Mouse (Mus musculus): Measurements from ENCODE around the gene B3galnt1.

The B3galnt1 gene

DNA sequence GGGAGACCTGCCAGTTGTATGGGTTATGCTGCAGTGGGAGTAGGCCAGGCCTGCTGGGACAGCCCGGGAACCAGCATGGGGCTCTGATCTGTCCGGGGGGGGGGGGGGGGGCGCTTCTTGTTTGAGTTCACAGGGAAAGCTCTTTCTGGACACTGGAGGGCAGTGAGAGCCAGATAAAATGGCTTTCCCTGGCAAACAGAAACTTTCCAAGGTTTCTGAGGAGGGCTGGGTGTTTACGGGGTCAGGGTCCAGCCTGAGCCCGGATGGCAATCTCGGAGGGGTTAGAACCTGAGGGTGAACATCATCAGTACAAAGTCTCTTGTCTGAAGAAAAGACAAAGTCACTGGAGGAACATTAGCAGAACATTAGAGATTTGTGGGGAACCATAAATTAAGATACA lies 35.4 kb downstream of the B3galnt1 start:
- DNase-seq (ENCODE audit: low read depth, low spot score) = no peak

DNA sequence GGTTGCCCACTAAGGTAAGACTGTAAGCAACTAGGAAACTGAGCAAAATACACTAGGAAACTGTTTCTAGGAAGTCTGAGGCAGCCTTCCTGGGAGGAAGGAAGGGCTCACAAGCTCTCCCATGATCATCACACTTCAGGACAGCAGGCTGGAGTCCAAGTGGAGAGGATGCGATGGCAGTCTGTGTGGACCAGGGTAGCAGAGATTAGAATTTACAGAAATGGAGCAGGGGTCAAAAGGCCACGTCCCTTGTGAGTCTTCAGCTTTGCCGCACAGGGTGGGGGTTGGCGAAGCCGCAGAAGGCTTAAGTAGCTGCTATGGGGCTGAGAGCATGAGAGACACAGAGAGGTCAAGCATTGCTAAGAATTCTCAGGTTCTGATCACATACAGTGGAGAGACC lies 37.1 kb downstream of the B3galnt1 start:
- DNase-seq (ENCODE audit: low read depth, low spot score) = no peak

DNA sequence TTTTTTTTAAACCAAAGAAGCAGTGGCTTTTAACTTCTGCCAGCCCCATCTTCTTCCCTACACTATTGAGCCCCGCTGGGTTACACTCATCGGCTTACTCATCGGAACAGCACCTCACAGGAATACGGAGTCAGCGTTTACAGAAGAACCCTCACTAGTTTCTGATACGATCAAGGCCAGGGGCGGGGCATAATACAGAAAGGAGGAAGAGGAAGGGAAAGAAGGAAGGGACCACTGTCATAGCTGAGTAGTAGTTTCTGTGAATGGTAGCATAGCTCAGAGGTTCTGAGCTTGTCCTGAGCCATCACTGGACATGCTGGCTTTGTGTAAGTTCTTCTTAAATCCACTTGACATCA lies 38.8 kb downstream of the B3galnt1 start:
- DNase-seq (ENCODE audit: low read depth, low spot score) = no peak

DNA sequence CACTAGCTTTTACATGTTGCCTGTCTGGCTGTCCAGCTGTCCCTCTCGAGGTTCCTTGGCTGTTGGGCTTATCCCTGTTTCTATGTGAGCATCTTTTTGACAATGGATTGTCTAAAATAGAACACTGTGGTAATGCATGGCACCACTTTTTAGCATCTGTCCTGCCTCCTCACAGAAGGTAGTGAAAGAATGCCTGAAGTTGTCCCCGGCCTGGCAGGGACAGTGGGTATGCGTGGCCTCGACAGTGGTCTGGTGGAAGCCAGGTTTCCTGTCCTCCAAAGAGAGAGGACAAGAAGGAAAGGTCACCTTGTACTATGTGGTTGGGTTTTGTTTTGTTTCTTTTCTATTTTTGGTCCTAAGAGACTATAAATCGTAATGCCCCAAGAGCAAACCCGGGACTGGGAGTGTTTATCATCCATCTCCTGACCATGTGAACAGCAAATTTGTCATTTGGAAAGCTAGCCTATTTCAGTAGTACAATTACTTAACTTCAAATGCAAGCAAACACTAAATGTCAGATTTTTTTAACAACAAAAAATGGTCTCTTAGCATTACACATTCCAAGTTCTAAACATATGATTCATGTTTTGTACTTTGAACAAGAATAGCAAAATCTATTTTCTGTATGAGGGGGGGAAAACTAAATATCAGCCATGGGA lies 39.3 kb downstream of the B3galnt1 start:
- DNase-seq (ENCODE audit: low read depth, low spot score) = no peak

DNA sequence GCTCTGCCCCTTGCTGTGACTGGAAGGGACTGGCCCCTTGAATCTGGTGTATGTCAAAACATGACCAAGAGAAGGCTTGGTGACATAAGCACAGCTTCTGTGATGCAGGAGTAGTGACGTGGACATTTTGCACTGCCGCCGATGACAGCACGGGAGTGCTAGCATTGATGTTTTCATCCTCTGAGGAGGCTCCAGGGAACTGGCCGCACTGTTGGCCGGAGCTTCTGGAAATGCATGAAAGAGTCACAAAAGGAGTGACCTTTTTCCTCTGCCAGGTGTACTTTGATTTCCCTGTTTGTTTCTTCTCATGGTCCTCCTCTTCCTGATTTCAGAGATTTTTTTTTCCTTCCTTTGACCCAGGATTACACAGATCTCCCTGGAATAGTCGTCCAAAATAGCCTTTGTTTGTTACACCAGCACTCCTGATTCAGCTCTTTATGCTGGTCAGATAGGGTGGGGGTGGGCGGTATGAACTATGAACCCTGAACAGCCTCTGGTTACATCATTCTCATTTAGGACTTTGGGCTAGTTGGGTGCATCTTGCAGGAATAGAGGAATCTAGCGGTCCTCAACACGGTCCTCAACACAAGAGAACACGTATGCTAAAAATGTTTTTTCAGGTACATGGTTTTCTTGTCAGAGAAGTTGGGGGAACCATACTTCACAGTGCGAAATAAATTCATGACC lies 42.5 kb downstream of the B3galnt1 start:
- no peak for DNase-seq (ENCODE audit: low read depth, low spot score)

DNA sequence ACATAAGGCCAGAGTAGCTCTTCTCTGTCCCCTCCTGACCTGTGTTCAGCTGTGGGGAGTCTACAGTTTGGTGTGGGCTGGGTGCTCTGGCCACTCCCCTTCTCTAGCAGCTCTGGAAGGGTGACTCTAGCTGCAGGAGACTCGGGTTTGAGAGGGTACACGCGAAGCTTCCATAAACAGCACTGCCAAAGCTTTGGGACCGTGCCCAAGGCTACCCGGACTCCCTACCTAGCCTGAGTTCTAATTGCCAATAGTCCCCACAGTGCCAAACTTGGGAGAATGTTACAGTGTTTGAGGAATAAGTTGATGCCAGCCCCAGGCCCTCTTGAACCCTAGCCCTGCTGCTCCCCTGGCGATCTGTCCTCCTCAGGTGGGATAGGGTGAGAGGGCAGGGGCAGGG lies 43.2 kb downstream of the B3galnt1 start:
- DNase-seq (ENCODE audit: low read depth, low spot score) = no peak

DNA sequence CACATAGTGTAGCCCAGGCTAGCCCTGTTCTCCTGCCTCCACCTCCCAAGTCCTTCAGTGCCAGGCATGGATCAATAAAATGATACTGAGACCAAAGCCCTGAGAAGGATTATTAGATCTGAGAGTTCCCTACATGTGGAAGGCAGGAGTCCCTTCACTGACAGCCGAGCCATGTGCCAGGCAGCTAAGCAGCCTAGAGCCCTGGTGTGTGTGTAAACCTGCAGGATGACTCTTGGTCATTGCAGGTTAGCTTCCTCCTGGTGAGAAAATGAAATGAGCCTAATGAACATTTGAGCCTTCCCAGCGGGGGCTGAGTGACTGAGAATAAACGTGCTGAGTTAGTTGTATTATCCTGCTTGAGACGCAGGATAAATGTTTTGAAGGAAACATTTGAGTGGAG lies 49.2 kb downstream of the B3galnt1 start:
- DNase-seq (ENCODE audit: low read depth, low spot score) = no peak

DNA sequence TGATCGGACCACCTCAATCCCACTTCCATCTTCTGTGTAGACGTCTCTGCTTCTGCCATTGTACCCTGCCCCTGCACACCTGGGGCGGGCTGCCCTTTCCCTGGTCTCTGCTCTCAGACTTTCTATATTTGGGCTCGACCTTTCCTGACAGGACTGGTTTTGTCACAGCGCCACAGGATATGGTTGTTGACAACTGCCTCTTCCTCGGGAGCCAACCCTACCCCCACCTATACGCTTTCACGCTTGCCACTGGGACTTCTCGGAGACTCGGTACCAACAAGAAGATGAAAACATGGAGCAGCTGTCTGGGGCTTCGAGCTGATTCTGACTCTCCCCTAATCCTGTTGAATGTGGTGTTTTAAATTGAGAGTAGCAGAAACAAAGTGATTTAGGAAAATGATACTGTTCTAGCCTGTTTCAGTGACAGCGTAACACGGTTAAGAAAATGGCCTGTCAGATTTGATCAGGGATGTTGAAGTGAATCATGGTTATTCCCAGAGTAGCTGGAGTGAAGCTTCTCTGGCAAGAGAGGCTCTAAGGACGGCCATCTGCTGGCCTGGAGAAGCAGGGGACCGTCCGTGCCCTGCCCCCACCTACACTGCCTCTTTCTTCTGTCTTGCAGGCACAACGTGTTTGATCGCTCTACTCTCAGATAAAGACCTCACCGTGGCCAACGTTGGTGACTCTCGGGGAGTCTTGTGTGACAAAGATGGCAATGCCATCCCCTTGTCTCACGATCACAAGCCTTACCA lies 49.9 kb downstream of the B3galnt1 start:
- DNase-seq (ENCODE audit: low read depth, low spot score) = no peak

DNA sequence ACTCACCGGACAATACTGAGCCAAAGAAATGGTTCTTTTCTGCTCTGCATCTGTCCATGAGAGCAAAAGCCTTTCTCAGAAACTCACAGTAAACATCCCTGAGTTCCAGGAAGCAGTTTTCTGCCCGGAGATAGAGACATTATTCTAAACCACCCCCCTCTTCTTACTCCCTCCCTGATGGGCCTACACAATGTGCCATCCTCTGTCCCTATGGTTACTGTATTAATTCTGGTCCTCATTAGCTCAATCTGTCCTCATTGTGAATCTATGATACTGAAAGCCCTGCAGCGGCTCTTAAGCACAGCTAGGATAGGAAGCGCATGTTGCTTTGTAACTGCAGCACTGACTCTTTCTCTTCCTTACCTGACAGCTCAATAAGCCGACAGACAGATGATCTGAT lies 53.7 kb downstream of the B3galnt1 start:
- no peak for DNase-seq (ENCODE audit: low read depth, low spot score)

DNA sequence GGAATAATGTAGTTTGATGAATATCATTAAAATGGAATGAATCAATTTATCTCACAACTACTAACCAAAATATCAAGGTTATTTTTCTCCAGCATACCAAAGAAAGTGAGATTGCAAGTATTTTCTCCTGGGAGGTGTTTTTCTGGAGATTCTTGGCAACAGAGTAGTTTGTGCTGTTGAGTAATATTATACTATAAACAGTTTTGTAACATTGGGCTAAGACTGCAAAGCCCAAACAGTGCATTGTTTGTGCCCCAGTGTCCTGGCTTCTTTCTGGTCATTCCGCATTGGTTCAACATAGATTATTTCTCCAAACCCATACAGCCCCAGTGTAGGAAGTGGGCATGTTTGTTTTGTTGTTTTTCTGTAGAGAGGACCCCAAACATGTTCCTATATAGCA lies 55.0 kb downstream of the B3galnt1 start:
- no peak for DNase-seq (ENCODE audit: low read depth, low spot score)

DNA sequence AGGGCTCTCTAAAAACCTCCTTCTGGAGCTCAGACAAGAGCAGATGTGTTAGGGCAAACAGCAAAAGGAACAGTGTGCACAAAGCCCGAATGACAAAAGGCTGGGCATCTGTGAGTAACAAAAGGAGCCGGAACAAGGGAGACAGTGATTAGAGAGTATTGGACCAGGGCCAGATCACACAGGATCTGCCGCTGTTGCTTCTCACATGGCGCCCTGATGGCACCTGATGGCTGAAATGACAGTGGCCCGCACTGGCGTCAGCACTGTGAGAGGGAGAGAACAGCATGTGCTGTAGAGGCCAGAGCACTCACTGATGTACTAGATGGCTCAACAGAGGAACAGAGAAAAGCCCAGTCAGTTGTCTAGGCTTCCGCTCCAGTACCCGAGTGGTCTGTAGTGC lies 55.8 kb downstream of the B3galnt1 start:
- no peak for DNase-seq (ENCODE audit: low read depth, low spot score)

DNA sequence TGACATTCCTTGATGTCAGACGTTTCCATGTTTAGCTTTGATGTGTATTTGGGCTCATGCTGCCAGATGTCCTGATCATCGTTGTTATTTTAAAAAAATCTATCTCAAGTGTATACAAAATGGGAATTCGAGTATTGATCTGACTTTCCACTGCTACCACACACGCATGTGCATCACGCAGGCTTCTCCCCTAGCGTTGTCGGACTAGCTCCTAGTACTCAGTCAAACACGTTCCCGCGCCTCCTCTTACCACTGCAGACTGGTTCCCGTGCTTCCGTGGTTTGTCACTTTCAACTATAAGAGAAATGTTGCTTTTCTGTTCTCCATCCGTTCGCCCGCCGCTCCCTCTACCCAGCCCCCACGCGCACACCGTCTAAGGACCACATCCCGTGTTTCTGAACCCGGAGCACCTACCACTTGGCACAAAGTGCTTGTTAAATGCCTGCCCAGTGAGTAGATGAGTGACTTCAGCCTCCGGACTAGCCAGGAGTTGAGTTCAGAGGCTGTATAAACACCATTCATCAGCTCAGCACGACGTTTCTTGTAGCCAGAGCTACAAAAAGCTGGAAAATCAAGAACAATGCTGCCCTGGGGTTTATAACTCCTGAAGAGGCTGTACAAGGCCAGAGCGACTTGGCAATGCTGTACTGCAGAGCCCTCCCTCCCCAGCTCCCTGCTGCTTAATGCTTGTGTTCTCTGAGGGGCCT lies 62.7 kb downstream of the B3galnt1 start:
- peak; percentile 27 for DNase-seq (ENCODE audit: low read depth, low spot score)

DNA sequence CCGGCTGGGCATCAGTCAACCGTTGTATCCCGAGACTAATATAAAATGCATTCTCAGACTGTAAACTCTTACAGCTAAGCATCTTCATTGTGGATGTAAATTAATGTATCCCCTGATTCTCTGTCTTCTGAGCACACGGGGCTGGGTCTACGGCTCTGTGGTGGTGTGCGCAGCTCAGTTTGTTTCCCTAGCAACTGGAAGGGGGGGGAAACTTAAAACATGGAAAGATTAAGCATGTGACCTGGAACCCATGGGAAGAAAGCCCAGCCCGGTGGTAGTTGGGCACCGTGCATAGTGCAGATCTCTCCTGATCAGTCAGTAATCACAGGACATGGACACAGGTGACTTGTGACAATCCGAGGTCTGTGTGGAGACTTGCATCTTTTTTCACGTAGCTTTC lies 63.3 kb downstream of the B3galnt1 start:
- no peak for DNase-seq (ENCODE audit: low read depth, low spot score)

DNA sequence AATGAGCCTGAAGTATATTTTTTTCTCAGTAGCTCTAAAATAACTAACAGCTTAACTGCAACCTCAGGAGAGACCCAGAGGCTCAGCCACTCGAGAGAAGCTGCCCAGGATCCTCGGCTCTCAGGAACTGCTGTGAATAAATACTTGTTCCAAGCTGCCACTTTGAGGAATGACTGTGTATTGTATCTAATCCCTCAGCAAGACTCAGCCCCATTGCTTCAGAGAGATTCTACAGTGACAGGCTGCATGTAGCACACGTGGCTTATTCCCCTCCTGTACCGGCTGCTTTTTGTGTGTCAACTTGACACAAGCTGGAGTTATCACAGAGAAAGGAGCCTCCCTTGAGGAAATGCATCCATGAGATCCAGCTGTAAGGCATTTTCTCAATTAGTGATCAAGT lies 66.1 kb downstream of the B3galnt1 start:
- DNase-seq (ENCODE audit: low read depth, low spot score) = no peak

DNA sequence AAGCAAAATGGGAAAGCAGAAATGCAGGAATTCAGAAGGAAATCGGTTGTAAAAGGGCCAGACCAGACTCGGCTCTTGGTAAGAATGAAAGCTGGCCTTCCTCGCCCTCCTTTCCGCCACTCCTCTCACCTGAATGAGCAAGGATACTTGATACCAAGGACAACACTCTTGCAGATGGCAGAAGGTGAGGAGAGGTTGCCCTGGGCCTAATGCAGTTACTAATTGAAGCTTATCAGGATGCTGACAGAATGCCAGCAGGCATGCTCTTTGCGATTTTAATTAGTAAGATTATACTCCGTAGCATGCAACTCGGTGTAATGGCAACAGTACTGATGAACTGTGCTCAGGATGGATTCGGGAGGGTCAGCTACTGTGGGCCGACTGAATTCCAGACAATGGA lies 67.2 kb downstream of the B3galnt1 start:
- no peak for DNase-seq (ENCODE audit: low read depth, low spot score)

DNA sequence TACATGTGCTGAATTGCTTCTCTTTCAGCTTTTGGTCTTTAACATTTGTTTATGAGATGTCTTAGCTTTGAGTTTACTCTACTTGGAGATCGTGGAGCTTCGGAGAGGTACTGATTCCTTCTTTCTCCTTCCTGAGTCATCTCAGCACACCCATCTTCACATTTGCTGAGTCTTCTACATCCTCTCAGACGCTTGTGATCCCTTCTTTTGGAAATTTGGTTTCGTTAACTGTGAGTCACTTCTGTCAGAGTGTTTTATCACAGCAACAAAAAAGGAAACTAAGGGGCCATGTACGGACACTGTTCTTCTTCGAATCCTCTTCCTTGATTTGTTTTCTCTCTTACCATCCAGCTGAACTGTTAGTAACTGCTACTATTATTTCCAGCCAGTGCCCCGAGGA lies 69.2 kb downstream of the B3galnt1 start:
- no peak for DNase-seq (ENCODE audit: low read depth, low spot score)

DNA sequence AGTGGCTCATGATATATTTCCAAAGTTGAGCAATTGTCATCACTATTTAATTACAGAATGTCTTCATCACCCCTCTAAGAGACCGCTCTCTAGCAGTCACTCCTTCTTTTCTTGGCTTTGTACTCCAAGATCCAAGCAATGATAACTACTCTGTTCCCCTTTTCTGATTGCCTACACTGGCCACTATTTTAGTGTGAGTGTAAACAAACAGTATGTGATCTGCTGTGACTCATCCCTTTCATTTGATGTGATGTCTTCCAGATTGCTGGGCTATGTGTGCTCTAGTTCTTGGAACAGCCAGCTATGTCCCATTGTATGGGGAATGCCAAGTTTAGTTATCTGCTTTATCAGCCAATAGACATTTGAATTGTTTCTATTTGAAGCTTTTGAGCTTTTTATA lies 71.4 kb downstream of the B3galnt1 start:
- no peak for DNase-seq (ENCODE audit: low read depth, low spot score)

DNA sequence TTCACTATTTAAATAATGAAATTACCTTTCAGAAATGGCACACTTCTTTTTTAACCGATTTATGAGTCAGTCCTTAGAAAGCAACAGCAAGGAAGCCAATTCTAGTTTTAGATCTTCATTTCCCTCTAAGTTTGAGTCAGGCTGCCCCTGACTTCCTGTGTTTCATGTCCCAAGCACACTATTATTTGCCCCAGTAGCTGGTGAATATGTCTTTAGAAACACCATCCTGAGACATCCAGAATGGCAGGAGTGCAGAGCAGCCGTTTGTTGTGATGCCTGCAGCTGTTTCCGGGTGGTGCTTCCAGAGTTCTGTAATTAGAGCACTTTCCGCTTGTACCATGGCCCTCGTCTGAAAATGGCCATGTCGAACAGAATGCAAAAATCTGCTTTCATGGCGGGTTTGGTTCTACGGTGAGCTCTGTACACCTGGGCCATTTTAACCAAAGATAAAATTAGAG lies 73.7 kb downstream of the B3galnt1 start:
- DNase-seq (ENCODE audit: low read depth, low spot score) = no peak

DNA sequence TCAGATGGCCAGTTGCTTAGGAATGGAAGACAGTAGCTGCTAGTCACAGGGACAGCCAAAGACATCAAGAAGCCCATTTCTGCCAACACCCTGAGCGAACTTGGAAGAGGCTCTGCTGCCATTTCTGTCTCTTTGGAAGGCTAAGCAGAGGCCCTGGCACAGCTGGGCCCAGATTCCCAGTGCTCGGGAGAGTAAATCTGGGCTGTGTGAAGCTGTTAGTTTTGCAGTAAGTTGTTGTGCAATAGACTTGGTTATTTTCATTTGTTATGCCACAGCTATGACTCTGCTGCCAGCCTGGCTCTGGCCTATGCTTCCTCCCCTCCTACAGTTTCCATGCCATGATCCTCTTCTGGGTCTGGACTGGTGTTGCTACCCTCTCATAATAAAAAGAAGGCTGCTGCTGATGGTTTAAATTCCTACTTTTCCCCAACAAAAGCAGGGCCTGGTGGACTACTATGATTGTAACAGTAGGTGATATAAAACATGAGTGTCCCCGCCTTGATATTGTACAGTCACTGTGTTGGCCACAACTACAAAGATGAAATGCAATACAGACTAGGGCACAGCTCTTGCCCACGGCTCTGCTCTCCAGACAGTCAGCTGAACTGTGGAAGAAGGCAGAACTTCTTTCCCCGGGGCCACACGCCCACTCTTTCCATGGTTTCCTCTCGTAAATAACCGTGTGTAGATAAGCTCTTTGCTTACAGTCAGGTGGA lies 74.2 kb downstream of the B3galnt1 start:
- peak; percentile 67 for DNase-seq (ENCODE audit: low read depth, low spot score)
